22 mouse cellular contexts compared by ENCODE assay signal in genomic region chr16:34430131-34430530, GRCm38 (mm10).
A peak's percentile ranks its signal among the peaks of the same experiment; 100 is the strongest.
DNase-seq lines count a peak whose midpoint lies in the region; ATAC-seq lines count a peak whose summit lies in the region.
"Had no signal": no experiment of that assay in that cellular context is flagged by ENCODE, and none has a peak within 500 bp of the region (broad histone marks: within the 10 kb centered on the region; RNA-seq: fewer than 3 reads in every experiment).

No protein-coding gene starts in this region.

- H3K27ac ChIP-seq in embryonic facial prominence, embryonic 11.5 days (replicated peaks; ENCODE audit: low read depth, low read length): no peak overlapping the region
- H3K27ac ChIP-seq in embryonic facial prominence, embryonic 10.5 days (replicated peaks): no peak overlapping the region
- 0 out of 2 replicates have a peak overlapping the region, but pooled peaks have one; percentile 45 for H3K27ac ChIP-seq in forebrain, embryonic 13.5 days
- no peak overlapping the region; the same call in 1 of the 2 replicates for H3K27ac ChIP-seq in midbrain, embryonic 12.5 days (replicated peaks)
- H3K27ac ChIP-seq: heart, embryonic 15.5 days; hindbrain, embryonic 15.5 days; intestine, embryonic 15.5 days; neural tube, embryonic 12.5 days; stomach, postnatal 0 days had no signal

- 76% methylated on average over 5 of the region's 5 CpGs for WGBS in embryonic facial prominence, embryonic 11.5 days
- 67% methylated on average over 5 of the region's 5 CpGs for WGBS in embryonic facial prominence, embryonic 10.5 days
- WGBS in forebrain, embryonic 13.5 days: 8% methylated on average over 5 of the region's 5 CpGs
- 17% methylated on average over 5 of the region's 5 CpGs for WGBS in midbrain, embryonic 12.5 days

- H3K9me3 ChIP-seq in embryonic facial prominence, embryonic 11.5 days (replicated peaks; ENCODE audit: control insufficient read depth, low read length): no peaks in the 10 kb centered on the region
- no peaks in the 10 kb centered on the region for H3K9me3 ChIP-seq in embryonic facial prominence, embryonic 10.5 days
- H3K9me3 ChIP-seq in forebrain, embryonic 13.5 days (replicated peaks): no peaks in the 10 kb centered on the region
- H3K9me3 ChIP-seq in midbrain, embryonic 12.5 days: no peaks in the 10 kb centered on the region
- H3K9me3 ChIP-seq: heart, embryonic 15.5 days; hindbrain, embryonic 15.5 days; intestine, embryonic 15.5 days; neural tube, embryonic 12.5 days had no signal

- ATAC-seq in embryonic facial prominence, embryonic 11.5 days (replicated peaks; ENCODE audit: insufficient number of reproducible peaks, low FRiP score, low TSS enrichment, low read depth): no peak
- ATAC-seq in forebrain, embryonic 13.5 days: peak; percentile 83
- peak; percentile 83; the same call in 1 of the 2 replicates for ATAC-seq in midbrain, embryonic 12.5 days (ENCODE audit: low FRiP score, low read depth)
- ATAC-seq: intestine, embryonic 15.5 days; lung, postnatal 0 days had no signal

- no peaks in the 10 kb centered on the region for H3K36me3 ChIP-seq in embryonic facial prominence, embryonic 11.5 days (replicated peaks; ENCODE audit: control insufficient read depth, insufficient read depth, low read depth, low read length)
- no peaks in the 10 kb centered on the region for H3K36me3 ChIP-seq in embryonic facial prominence, embryonic 10.5 days (replicated peaks)
- no peaks in the 10 kb centered on the region for H3K36me3 ChIP-seq in forebrain, embryonic 13.5 days (ENCODE audit: poor library complexity, severe bottlenecking)
- no peaks in the 10 kb centered on the region for H3K36me3 ChIP-seq in midbrain, embryonic 12.5 days
- H3K36me3 ChIP-seq: heart, embryonic 15.5 days; hindbrain, embryonic 15.5 days; intestine, embryonic 15.5 days; neural tube, embryonic 12.5 days had no signal

- H3K9ac ChIP-seq in embryonic facial prominence, embryonic 11.5 days (replicated peaks; ENCODE audit: low read length): no peak overlapping the region
- no peak overlapping the region for H3K9ac ChIP-seq in forebrain, embryonic 13.5 days
- H3K9ac ChIP-seq in midbrain, embryonic 12.5 days (replicated peaks): no peak overlapping the region
- H3K9ac ChIP-seq: heart, embryonic 15.5 days; hindbrain, embryonic 15.5 days; intestine, embryonic 15.5 days; neural tube, embryonic 12.5 days had no signal

- no peak overlapping the region for H3K4me3 ChIP-seq in embryonic facial prominence, embryonic 11.5 days (ENCODE audit: low read depth, low read length)
- H3K4me3 ChIP-seq in embryonic facial prominence, embryonic 10.5 days: no peak overlapping the region
- no peak overlapping the region for H3K4me3 ChIP-seq in forebrain, embryonic 13.5 days
- no peak overlapping the region for H3K4me3 ChIP-seq in midbrain, embryonic 12.5 days
- H3K4me3 ChIP-seq: heart, embryonic 15.5 days; hindbrain, embryonic 15.5 days; intestine, embryonic 15.5 days; neural tube, embryonic 12.5 days had no signal

- H3K4me2 ChIP-seq in embryonic facial prominence, embryonic 11.5 days (ENCODE audit: low read depth, low read length): no peak overlapping the region
- peak overlapping the region; percentile 4; the same call in 1 of the 2 replicates for H3K4me2 ChIP-seq in forebrain, embryonic 13.5 days
- 0 out of 2 replicates have a peak overlapping the region, but pooled peaks have one; percentile 11 for H3K4me2 ChIP-seq in midbrain, embryonic 12.5 days (replicated peaks)
- H3K4me2 ChIP-seq: heart, embryonic 15.5 days; hindbrain, embryonic 15.5 days; intestine, embryonic 15.5 days; neural tube, embryonic 12.5 days had no signal

- H3K27me3 ChIP-seq in embryonic facial prominence, embryonic 11.5 days (ENCODE audit: control insufficient read depth, insufficient read depth, low read length): no peaks in the 10 kb centered on the region
- no peaks in the 10 kb centered on the region for H3K27me3 ChIP-seq in embryonic facial prominence, embryonic 10.5 days (replicated peaks; ENCODE audit: low read depth, poor library complexity, severe bottlenecking)
- H3K27me3 ChIP-seq in forebrain, embryonic 13.5 days: no peaks in the 10 kb centered on the region
- peaks cover 12% of the 10 kb centered on the region; the same call in 1 of the 2 replicates for H3K27me3 ChIP-seq in midbrain, embryonic 12.5 days
- H3K27me3 ChIP-seq: heart, embryonic 15.5 days; hindbrain, embryonic 15.5 days; intestine, embryonic 15.5 days; neural tube, embryonic 12.5 days had no signal

- peak; percentile 28 for DNase-seq in embryonic facial prominence, embryonic 11.5 days (ENCODE audit: low spot score)
- no peak for DNase-seq in embryonic facial prominence, embryonic 10.5 days (ENCODE audit: low spot score)
- no peak for DNase-seq in heart, adult 18-20 months
- no peak for DNase-seq in left cerebral cortex, adult 18-20 months (ENCODE audit: low spot score in 2 of 2)
- no peak for DNase-seq in urinary bladder, postnatal 25 days (ENCODE audit: low spot score)
- DNase-seq: adrenal gland, adult 2 months; cerebellum, adult 9-10 months; gastrocnemius, postnatal 14 days; heart, postnatal 4 days; kidney, adult 9 months; layer of hippocampus, postnatal 36 days; left cerebral cortex, postnatal 4 days; liver; right cerebral cortex, adult 18-20 months had no signal

- H3K4me1 ChIP-seq in embryonic facial prominence, embryonic 11.5 days (ENCODE audit: control insufficient read depth, insufficient read depth, low read length): 0 out of 2 replicates have a peak, but pooled peaks cover 6% of the 10 kb centered on the region
- H3K4me1 ChIP-seq in embryonic facial prominence, embryonic 10.5 days: peaks cover 48% of the 10 kb centered on the region
- H3K4me1 ChIP-seq in forebrain, embryonic 13.5 days: peaks cover 63% of the 10 kb centered on the region
- H3K4me1 ChIP-seq in midbrain, embryonic 12.5 days: peaks cover 58% of the 10 kb centered on the region
